Mouse (Mus musculus) liver, embryonic 12.5 days (tissue): ENCODE results near the gene Ceacam1. TPM values are rescaled to one million over a fixed set of nuclear protein-coding genes. Genes with fewer than 3 reads are reported as not detected.
"Not testable (repeated sequence)": the region's sequence is repeated elsewhere in the genome, so short reads cannot be mapped to it uniquely, and the experiment has no call there.

ENCODE experiments used
- ATAC-seq: fragments of 200-750 bp; cut with Nextera tagmentation; 2 replicates; pipeline ENCODE4 v1.8.0; 2017; ENCODE audit warnings: moderate number of reproducible peaks, mild to moderate bottlenecking, moderate library complexity
- H3K27ac ChIP-seq: fragments of 300-500 bp; sonication (generic); 2 replicates; pipeline ENCODE4 v1.5.1; 2016; ENCODE audit warnings: mild to moderate bottlenecking
- H3K27me3 ChIP-seq: fragments of 300-500 bp; sonication (generic); replicated peaks from 2 replicates; pipeline ENCODE4 v1.6.1; 2016; ENCODE audit warnings: mild to moderate bottlenecking, moderate library complexity
- H3K36me3 ChIP-seq: fragments of 300-500 bp; sonication (generic); 2 replicates; pipeline ENCODE4 v1.6.1; 2016; ENCODE audit warnings: mild to moderate bottlenecking, moderate library complexity
- H3K4me1 ChIP-seq: fragments of 300-500 bp; sonication (generic); 2 replicates; pipeline ENCODE4 v1.6.1; 2016
- H3K4me2 ChIP-seq: fragments of 300-500 bp; sonication (generic); 2 replicates; pipeline ENCODE4 v1.6.1; 2016; ENCODE audit warnings: mild to moderate bottlenecking, moderate library complexity
- H3K4me3 ChIP-seq: fragments of 300-500 bp; sonication (generic); 2 replicates; pipeline ENCODE4 v1.5.1; 2016; ENCODE audit warnings: mild to moderate bottlenecking, moderate library complexity
- H3K9ac ChIP-seq: fragments of 300-500 bp; sonication (generic); 2 replicates; pipeline ENCODE4 v1.6.1; 2016; ENCODE audit warnings: mild to moderate bottlenecking, moderate library complexity
- H3K9me3 ChIP-seq: fragments of 300-500 bp; sonication (generic); replicated peaks from 2 replicates; pipeline ENCODE4 v1.6.1; 2016; ENCODE audit warnings: mild to moderate bottlenecking, moderate library complexity
- WGBS: fragments of 180-500 bp; shearing (Covaris S2); methylation state at CpG from one replicate; pipeline ENCODE4 v1.1.7; 2016; ENCODE audit not compliant: insufficient replicate concordance; 5-methylcytosine and 5-hydroxymethylcytosine counted together
- polyA plus RNA-seq: library from polyadenylated mRNA; unstranded; fragments of >200 nt; fragmentation: Nextera tagmentation; extraction: Ambion mirVana; gene quantifications from 2 replicates; pipeline ENCODE4 v1.2.1, GENCODE M21; 2016

Ceacam1 gene
- polyA plus RNA-seq, 1 experiment from 2014 or later = 1.9 TPM

GRCm38 (mm10) chr7:25477752-25478093 is 320 bp upstream of the Ceacam1 start:
- H3K4me2 ChIP-seq = 0 out of 2 replicates have a peak overlapping the region, but pooled peaks have one; percentile 14
- H3K27ac ChIP-seq, H3K36me3 ChIP-seq, H3K4me1 ChIP-seq, H3K4me3 ChIP-seq, H3K27me3 ChIP-seq, H3K9ac ChIP-seq, H3K9me3 ChIP-seq: not testable (repeated sequence)
- WGBS = 29% methylated on average over 2 of the region's 2 CpGs
- ATAC-seq = peak; percentile 46

GRCm38 (mm10) chr7:25471821-25472220 is 5.6 kb downstream of the Ceacam1 start:
- H3K9me3 ChIP-seq, H3K9ac ChIP-seq, ATAC-seq, H3K4me1 ChIP-seq, H3K27ac ChIP-seq, H3K36me3 ChIP-seq, H3K27me3 ChIP-seq, H3K4me3 ChIP-seq, H3K4me2 ChIP-seq: not testable (repeated sequence)
- 81% methylated on average over 6 of the region's 6 CpGs for WGBS

- not testable (repeated sequence) for H3K36me3 ChIP-seq, H3K27ac ChIP-seq, ATAC-seq, H3K27me3 ChIP-seq, H3K9me3 ChIP-seq, H3K4me1 ChIP-seq, H3K4me3 ChIP-seq, H3K9ac ChIP-seq, H3K4me2 ChIP-seq
- 48% methylated on average over 3 of the region's 3 CpGs for WGBS
Observed at GRCm38 (mm10) chr7:25465586-25465985, 11.8 kb downstream of the Ceacam1 start.

- H3K27ac ChIP-seq = no peak overlapping the region
- no peaks in the 10 kb centered on the region for H3K36me3 ChIP-seq
- H3K4me3 ChIP-seq = no peak overlapping the region
- WGBS = 30% methylated on average over 1 of the region's 1 CpGs
- H3K9ac ChIP-seq = no peak overlapping the region
- no peak overlapping the region for H3K4me2 ChIP-seq
- H3K9me3 ChIP-seq = no peaks in the 10 kb centered on the region
- H3K27me3 ChIP-seq = no peaks in the 10 kb centered on the region
- no peaks in the 10 kb centered on the region for H3K4me1 ChIP-seq
- no peak for ATAC-seq
Observed at GRCm38 (mm10) chr7:25465010-25465409, 12.4 kb downstream of the Ceacam1 start.

- not testable (repeated sequence) for ATAC-seq, H3K4me1 ChIP-seq, H3K36me3 ChIP-seq, H3K4me3 ChIP-seq, H3K4me2 ChIP-seq, H3K27me3 ChIP-seq, H3K9ac ChIP-seq, H3K9me3 ChIP-seq, H3K27ac ChIP-seq
- no CpG with 5 or more reads among the region's 1 CpGs for WGBS
Observed at GRCm38 (mm10) chr7:25462033-25462337, 15.4 kb downstream of the Ceacam1 start.

GRCm38 (mm10) chr7:25461336-25462032 is 15.9 kb downstream of the Ceacam1 start:
- H3K9me3 ChIP-seq, H3K27me3 ChIP-seq, H3K36me3 ChIP-seq, H3K27ac ChIP-seq, H3K9ac ChIP-seq, H3K4me2 ChIP-seq, H3K4me1 ChIP-seq, H3K4me3 ChIP-seq, ATAC-seq: not testable (repeated sequence)
- 62% methylated on average over 4 of the region's 5 CpGs for WGBS

- Histone ChIP-seq H3K9me3 (no peaks in the 10 kb centered on the region), H3K4me3 (no peak overlapping the region), H3K27me3 (no peaks in the 10 kb centered on the region), H3K4me2 (no peak overlapping the region), H3K36me3 (no peaks in the 10 kb centered on the region), H3K27ac (no peak overlapping the region), H3K4me1 (peaks cover 5% of the 10 kb centered on the region; the same call in 1 of the 2 replicates), H3K9ac (no peak overlapping the region)
- 65% methylated on average over 3 of the region's 3 CpGs for WGBS
- ATAC-seq = no peak
Observed at GRCm38 (mm10) chr7:25452103-25452502, 25.3 kb downstream of the Ceacam1 start.

GRCm38 (mm10) chr7:25449913-25450890 is 27.2 kb downstream of the Ceacam1 start:
- WGBS = 30% methylated on average over 9 of the region's 9 CpGs
- Histone ChIP-seq H3K4me2 (no peak overlapping the region), H3K27ac (0 out of 2 replicates have a peak overlapping the region, but pooled peaks have one; percentile 16), H3K9me3 (no peaks in the 10 kb centered on the region), H3K4me3 (no peak overlapping the region), H3K36me3 (no peaks in the 10 kb centered on the region), H3K27me3 (no peaks in the 10 kb centered on the region), H3K9ac (no peak overlapping the region), H3K4me1 (peaks cover 5% of the 10 kb centered on the region; the same call in 1 of the 2 replicates)
- ATAC-seq = no peak; the same call in 1 of the 2 replicates

GRCm38 (mm10) chr7:25440816-25441153 is 36.6 kb downstream of the Ceacam1 start:
- Histone ChIP-seq H3K4me3 (no peak overlapping the region), H3K9me3 (no peaks in the 10 kb centered on the region), H3K9ac (no peak overlapping the region), H3K27ac (no peak overlapping the region), H3K27me3 (no peaks in the 10 kb centered on the region), H3K36me3 (no peaks in the 10 kb centered on the region), H3K4me1 (no peaks in the 10 kb centered on the region), H3K4me2 (no peak overlapping the region)
- ATAC-seq = no peak
- WGBS = 66% methylated on average over 6 of the region's 6 CpGs

- Histone ChIP-seq H3K9me3 (no peaks in the 10 kb centered on the region), H3K36me3 (no peaks in the 10 kb centered on the region), H3K4me3 (no peak overlapping the region), H3K4me2 (no peak overlapping the region), H3K9ac (no peak overlapping the region), H3K27me3 (no peaks in the 10 kb centered on the region), H3K4me1 (no peaks in the 10 kb centered on the region), H3K27ac (no peak overlapping the region)
- 76% methylated on average over 9 of the region's 9 CpGs for WGBS
- peak; percentile 57 for ATAC-seq
Observed at GRCm38 (mm10) chr7:25439978-25440815, 37.2 kb downstream of the Ceacam1 start.

- H3K4me3 ChIP-seq = no peak overlapping the region
- ATAC-seq = no peak
- 75% methylated on average over 8 of the region's 8 CpGs for WGBS
- no peaks in the 10 kb centered on the region for H3K27me3 ChIP-seq
- H3K9me3 ChIP-seq = no peaks in the 10 kb centered on the region
- H3K27ac ChIP-seq = no peak overlapping the region
- H3K9ac ChIP-seq = no peak overlapping the region
- no peak overlapping the region for H3K4me2 ChIP-seq
- no peaks in the 10 kb centered on the region for H3K4me1 ChIP-seq
- H3K36me3 ChIP-seq = no peaks in the 10 kb centered on the region
Observed at GRCm38 (mm10) chr7:25439124-25439822, 38.1 kb downstream of the Ceacam1 start.
